Mouse (Mus musculus) neural tube, embryonic 10.5 days (tissue): ENCODE measurements around the gene Ccdc91.
A peak's percentile ranks its signal among the peaks of the same experiment; 100 is the strongest.

Source experiments
- DNase-seq: peaks from one replicate; pipeline ENCODE4 v3.0.0-alpha.2; 2017; ENCODE audit warnings: low spot score; ENCODE audit errors: extremely low spot score

Ccdc91 gene

GRCm38 (mm10) chr6:147569246-147569645 lies 93.6 kb downstream of the Ccdc91 start:
- DNase-seq, result no peak

- no peak for DNase-seq
Measured at GRCm38 (mm10) chr6:147573137-147573536, 97.5 kb downstream of the Ccdc91 start.

DNA sequence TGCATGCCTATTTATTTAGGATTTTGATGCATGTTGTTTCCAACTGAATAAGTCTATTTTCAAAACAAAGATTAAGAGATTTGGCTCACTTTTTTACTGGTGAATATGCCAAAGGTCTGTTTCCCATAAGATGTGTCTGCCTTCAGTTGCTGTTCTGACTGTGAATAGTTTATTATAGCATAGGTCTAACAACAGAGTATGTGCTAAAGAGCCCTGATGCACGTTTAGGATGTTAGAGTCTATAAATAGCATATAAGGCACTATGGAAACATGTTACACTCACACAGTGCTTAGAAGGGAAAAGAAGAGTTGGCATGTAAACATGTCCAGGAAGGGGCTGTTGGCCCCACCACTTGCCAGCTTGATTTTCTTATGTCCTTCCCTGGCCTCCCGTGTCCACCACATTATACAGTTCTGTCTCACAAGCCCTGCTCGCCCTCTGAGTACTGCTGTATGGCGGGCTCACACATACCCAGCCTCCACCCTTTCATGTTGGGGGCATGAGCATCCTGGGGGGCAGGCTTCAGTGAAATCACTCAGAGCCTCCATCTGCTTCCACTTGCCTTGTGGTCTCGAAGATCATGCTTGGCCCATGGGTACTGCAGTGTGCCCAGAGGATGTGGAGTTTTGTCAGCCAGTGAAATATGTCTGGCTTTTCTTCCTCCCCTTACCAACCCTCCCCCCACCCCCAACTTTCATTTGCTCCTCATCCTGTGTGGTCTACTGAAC lies 99.0 kb downstream of the Ccdc91 start:
- no peak for DNase-seq

- no peak for DNase-seq
Measured at GRCm38 (mm10) chr6:147575183-147575784, 99.7 kb downstream of the Ccdc91 start.

GRCm38 (mm10) chr6:147587675-147588074 lies 112.0 kb downstream of the Ccdc91 start:
- DNase-seq, result no peak

DNA sequence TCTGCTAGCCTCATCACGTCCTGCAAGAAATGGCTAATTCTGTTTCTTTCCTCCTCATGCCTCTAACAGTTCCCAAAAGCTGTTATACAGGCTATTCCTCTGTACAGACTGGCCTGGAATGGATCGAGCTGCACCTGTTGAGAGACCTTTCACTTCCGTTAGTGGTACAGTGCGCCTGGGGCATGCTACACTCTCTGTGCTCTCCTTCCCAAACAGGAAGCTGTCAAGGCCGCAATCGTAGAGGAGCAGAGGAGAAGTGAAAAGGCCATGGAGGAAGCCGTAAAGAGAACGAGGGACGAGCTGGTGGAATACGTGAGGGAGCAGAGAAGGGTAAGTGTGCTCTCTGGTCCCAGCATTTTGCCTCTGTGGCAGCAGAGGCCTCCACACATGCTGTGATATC lies 131.0 kb downstream of the Ccdc91 start:
- no peak for DNase-seq

DNA sequence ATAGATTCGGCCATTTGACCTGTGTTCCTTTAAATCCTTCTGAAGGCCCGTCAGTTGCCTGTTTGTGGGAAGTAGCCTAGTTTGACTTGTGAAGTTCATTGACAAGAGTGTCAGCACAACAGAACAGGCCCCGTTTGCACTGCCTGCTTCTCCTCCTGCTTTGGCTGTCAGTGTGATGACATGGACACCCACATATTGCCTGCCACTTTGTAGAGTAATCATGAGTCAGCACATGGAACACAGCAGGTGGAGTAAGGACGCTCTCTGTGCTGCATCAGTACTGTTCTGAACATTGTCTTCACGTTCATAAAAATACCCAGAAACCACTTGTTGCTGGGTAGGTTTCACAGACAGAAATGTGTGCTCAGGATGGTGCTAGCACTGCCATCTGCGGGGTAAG lies 132.0 kb downstream of the Ccdc91 start:
- no peak for DNase-seq

- no peak for DNase-seq
Measured at GRCm38 (mm10) chr6:147615306-147615705, 139.7 kb downstream of the Ccdc91 start.

GRCm38 (mm10) chr6:147623142-147623541 lies 147.5 kb downstream of the Ccdc91 start:
- DNase-seq, result no peak

- no peak for DNase-seq
Measured at GRCm38 (mm10) chr6:147636464-147636863, 160.8 kb downstream of the Ccdc91 start.

DNA sequence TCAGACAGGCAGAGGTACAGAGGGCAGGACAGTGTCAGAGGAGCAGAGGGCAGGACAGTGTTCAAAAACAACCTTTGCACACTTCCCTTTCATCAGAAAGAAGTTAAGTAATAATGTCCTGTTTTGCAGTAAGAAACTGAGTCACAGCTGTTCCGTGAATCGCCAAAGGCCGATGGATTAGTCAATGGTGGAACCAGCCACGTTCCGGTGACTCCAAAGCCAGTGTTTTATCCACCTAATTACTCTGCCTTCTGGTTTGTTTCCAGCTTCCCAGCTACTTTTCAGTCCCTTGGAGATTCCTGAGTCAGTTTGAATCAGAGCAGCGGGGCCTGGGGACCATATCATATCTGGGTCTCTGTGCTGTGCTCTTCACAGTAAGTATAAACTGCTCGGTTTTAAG lies 168.2 kb downstream of the Ccdc91 start:
- no peak for DNase-seq

DNA sequence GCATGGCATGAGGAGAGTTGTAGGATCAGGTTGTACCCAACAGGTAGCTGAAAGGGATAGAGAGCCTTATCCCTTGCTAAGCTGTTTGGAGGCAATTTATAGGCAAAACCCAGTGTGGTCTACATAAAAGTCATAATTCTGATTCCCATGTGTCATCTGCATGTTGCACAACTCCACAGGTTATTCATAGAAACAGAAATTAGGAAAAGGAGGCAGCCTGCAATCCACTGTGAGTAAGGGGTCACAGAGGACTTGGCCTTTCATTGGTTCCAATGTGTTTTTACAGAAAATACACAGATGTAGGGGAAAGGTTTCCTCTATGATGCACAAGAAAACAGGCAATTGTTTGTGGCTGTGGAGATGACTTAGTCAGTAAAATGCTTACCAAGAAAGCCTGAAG lies 168.8 kb downstream of the Ccdc91 start:
- no peak for DNase-seq

DNA sequence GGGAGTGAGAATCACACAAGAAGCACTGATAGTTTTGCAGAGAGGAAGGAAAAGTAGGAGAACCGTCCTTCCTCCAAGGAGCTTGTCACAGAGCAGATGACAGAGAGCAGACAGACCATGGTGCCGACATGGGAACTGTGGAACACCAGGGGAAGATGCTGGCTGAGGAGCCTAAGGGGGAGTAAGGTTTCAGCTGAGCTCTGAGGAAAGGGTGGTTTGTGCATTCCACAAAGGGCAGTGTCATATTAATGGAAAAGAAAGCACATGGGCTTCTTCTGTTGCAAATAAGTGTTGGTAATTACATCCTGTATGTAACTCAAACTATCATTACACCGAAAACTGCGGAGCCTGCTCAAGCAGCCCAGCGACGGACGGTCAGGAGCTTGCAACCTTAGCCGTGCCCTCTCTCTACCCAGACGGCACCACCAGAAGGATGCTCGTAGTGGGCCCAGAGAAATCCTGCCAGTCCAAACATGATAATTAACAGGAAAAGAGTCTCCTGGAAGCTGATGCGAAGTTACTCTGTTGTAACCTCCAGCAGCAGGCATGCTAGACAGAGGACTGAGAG lies 170.9 kb downstream of the Ccdc91 start:
- no peak for DNase-seq

DNA sequence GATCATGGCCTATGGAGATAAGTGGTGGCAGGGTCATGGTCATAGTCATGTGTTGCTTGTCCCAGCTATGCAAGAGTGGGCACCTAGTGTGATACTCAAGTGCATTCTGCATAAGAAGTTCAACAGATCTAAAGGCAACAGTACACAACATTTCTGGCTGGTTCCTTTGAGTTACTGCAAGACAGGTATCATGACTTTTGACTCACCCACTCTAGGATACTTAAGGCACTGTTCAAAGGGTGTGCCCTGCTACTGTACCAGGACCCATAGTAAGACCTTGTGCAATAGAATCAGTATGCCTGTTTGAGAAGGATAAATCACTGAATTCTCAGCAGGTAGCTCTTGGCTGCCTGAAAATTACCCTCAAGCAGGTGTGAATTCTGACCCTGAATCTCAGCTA lies 182.4 kb downstream of the Ccdc91 start:
- no peak for DNase-seq

- no peak for DNase-seq
Measured at GRCm38 (mm10) chr6:147660718-147661117, 185.1 kb downstream of the Ccdc91 start.

DNA sequence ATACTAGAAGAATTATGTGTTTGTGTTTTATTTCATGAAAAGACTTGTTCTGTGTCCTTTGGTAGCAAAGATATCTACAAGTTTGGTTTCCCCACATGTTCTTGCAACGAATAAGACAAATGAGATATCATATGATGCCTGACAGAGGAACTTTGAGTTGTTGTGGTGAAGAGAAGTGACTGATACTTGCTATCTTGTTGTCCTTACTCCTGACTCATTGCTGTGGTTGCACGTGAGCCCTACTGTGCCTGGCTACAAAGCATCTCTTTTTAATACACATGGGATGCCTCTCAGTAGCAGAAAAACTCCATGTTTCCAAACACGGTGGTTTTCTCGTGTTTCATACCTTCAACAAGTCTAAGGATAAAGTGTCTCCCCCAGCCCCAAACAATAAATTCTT lies 186.2 kb downstream of the Ccdc91 start:
- no peak for DNase-seq

DNA sequence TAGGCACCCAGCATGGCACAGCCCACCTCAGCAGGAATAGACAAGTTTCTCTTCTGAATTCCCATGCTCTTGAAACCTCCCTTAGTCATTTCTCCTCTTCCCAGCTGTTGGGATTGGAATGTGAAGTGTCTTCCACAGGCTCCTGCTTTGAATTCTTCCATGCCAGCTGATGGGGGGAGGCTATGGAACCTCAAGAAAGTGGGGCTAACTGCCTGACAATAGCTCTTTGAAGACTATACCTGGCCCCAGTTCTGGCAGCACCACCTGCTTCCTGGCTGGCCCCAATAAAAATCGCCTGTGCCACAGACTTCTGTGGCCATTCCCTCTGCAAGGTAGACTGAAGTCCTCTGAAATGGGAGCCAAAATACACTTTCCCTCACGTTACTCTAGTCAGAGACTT lies 187.0 kb downstream of the Ccdc91 start:
- DNase-seq, result no peak

DNA sequence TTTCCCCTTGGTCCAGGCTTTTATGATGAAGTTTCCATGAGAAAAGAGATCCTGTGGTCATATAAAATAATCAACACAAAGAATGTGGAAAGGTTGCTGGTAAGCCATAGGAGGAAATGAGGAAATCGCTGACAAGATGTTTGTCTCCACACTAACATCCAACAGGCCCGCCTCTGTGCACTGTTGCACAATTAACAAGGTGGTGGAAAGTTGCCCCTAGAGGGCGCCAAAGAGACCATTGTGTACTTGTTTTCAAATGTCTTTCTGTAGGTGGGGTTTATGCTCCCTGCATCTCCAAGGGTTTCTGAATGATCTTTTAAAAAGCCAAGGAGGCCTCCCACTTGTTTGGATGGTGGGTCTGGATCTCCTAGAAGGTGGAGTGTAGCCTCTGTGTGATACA lies 188.7 kb downstream of the Ccdc91 start:
- peak; percentile 51 for DNase-seq

DNA sequence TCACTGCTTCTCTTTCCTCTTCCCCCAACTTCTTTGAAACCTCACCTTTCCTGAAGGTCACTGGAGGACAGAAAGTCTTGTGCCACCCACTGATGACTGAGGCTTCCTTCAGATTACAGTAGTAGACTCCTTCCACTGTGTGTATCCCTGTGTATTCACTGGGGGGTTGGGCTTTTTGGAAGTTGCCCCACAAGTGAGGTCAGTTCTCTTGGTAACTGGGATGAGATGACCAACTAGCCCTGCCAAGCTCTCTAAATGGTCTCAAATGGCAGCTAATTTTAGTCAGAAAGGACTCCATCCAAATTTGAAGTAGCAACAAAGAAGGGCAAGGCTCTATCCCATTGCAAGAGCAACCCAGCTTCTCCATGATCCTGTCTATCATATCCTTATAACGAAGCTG lies 195.7 kb downstream of the Ccdc91 start:
- DNase-seq, result no peak

DNA sequence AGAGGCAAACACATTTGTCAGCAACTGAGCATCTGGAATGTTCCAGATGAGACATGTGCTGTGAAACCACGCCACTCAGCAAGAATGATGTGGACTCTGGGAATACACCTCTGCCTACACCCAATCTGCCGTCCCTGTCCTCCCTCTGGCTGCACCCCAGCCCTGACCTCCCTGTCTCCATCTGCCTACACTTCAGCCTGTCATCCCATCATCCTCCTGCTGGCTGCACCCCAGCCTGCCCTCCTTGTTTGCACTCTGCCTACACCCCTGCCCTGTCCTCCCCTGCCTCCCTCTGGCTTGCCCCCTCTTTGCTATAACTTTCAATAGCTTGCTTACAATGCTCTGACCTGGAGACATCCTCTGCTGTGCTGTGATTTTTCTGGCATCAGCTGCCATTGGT lies 196.9 kb downstream of the Ccdc91 start:
- no peak for DNase-seq

DNA sequence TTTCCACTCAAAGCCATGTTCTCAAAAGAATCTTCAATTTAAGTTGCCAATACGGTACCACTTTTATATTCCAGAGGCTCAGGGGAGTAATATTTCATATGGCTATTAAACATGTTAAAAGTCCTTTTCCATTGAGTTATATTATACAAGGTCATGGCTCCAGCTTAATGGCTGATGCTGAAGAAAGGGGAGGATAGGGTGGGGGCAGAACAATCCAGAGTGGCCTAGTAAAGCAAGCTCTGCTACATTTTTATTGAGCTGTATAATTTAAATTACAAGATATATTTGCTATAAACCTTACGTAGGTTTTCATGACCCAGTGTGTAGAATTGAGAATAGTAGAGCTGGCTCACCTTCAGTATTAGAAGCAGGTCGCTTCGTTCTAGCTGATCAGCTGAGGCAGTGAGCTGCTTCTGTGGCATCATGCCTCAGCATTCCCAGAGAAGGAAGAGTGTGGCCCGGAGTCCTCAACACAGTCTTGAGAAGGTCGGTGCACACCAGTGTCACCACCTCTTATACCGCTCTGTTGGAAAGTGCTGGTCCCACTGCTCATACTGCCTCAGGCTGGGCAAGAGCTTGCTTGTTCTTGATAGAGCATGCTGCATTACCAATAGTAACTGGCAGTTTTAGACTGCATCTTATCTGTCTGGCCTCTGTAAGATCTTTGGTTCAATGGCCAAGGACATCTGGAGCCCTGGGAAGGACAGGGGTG lies 199.6 kb downstream of the Ccdc91 start:
- no peak for DNase-seq

- DNase-seq, result no peak
Measured at GRCm38 (mm10) chr6:147676214-147676613, 200.6 kb downstream of the Ccdc91 start.
